Mouse (Mus musculus): Measurements from ENCODE around the gene Tbck. TPM values are rescaled to one million over a fixed set of nuclear protein-coding genes. Genes with fewer than 3 reads are reported as not detected.

The Tbck gene
- polyA plus RNA-seq, 1 experiment = 3.3 TPM

DNA sequence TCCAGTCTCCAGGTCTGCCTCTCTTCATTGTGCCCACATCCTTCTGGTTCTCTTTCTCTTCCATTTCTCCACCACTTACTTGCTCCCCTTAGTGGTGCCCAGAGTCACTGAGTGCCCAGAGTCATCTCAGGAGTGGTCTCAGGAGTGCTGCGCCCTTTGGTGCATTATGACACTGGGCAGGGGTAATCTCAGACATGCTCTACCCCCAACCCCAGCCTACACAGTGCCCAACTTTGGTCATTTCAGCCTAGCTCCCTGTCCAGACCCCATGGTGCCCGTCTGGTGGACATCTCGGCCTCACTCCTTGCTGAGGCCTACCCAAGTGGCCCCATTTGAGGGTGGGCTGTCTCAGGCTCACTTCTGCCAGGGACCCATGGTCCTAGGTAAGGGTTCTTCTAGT is 102.7 kb downstream of the Tbck start:
- TF ChIP-seq MAX (IDR thresholded peaks at IDR 0.05; ENCODE audit: low read depth) (no peak), SRF (IDR thresholded peaks at IDR 0.05; ENCODE audit: control insufficient read depth, insufficient read length, low read depth) (no peak), MYOD1 (IDR thresholded peaks at IDR 0.05; ENCODE audit: control insufficient read depth in 1 of 3, insufficient read length in 2 of 3, low read depth in 2 of 3) (no peak), TCF3 (IDR thresholded peaks at IDR 0.05; ENCODE audit: insufficient read length, low read depth) (no peak), TCF12 (IDR thresholded peaks at IDR 0.05; ENCODE audit: insufficient read depth, poor library complexity, severe bottlenecking) (no peak)

DNA sequence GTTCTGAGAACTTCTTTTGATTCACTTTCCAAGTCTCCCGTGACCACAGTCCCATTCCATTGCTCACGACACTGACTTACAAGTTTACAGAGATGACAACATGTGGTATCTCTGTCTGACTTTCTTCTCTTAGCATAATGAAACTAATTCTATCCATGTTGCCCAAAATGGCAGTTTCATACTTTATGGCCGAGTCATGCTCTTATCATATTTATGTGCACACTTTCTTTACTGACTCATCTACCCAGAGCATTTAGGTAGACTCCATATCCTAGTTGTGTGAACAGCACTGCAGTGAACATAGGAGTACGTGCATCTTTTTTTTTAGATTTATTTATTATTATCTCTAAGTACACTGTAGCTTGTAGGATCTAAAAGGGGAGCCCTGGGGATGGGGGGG is 103.8 kb downstream of the Tbck start:
- Histone ChIP-seq H3K36me3 (ENCODE audit: control insufficient read depth, insufficient read depth) (no peaks in the 10 kb centered on the region), H3K27me3 (ENCODE audit: control insufficient read depth, insufficient read depth, insufficient read length) (no peaks in the 10 kb centered on the region), H3K4me3 (no peak overlapping the region), H3K4me2 (ENCODE audit: low read depth) (no peak overlapping the region), H3ac (ENCODE audit: control insufficient read depth, insufficient read length) (no peak overlapping the region), H3K79me2 (ENCODE audit: control insufficient read depth, insufficient read depth) (no peaks in the 10 kb centered on the region)
- TF ChIP-seq POLR2AphosphoS2 (IDR thresholded peaks at IDR 0.05; ENCODE audit: insufficient read length, low read depth) (no peak), E2F4 (IDR thresholded peaks at IDR 0.05; ENCODE audit: insufficient read depth) (no peak), MYOD1 (IDR thresholded peaks at IDR 0.05; ENCODE audit: control insufficient read depth in 1 of 3, insufficient read length in 2 of 3, low read depth in 2 of 3) (no peak), POLR2A (IDR thresholded peaks at IDR 0.05; ENCODE audit: insufficient read length, low read depth) (no peak), CEBPB (IDR thresholded peaks at IDR 0.05; ENCODE audit: insufficient read depth, poor library complexity, severe bottlenecking) (no peak), TCF12 (IDR thresholded peaks at IDR 0.05; ENCODE audit: insufficient read depth, poor library complexity, severe bottlenecking) (no peak), USF1 (IDR thresholded peaks at IDR 0.05; ENCODE audit: low read depth) (no peak), SRF (IDR thresholded peaks at IDR 0.05; ENCODE audit: control insufficient read depth, insufficient read length, low read depth) (no peak), REST (IDR thresholded peaks at IDR 0.05; ENCODE audit: insufficient read depth, insufficient read length) (no peak), TCF3 (IDR thresholded peaks at IDR 0.05; ENCODE audit: insufficient read length, low read depth) (no peak), MYOG (IDR thresholded peaks at IDR 0.05; ENCODE audit: control insufficient read depth in 1 of 3, insufficient read depth in 1 of 3, insufficient read length in 2 of 3, low read depth in 2 of 3) (no peak), MAX (IDR thresholded peaks at IDR 0.05; ENCODE audit: low read depth) (no peak)

More for the DNA sequence above, 102.7 kb downstream of the Tbck start:
- Histone ChIP-seq H3K79me2 (ENCODE audit: control insufficient read depth, insufficient read depth) (no peaks in the 10 kb centered on the region), H3K4me2 (ENCODE audit: low read depth) (no peak overlapping the region), H3K36me3 (ENCODE audit: control insufficient read depth, insufficient read depth) (no peaks in the 10 kb centered on the region), H3K27me3 (ENCODE audit: control insufficient read depth, insufficient read depth, insufficient read length) (no peaks in the 10 kb centered on the region), H3K4me3 (no peak overlapping the region), H3ac (ENCODE audit: control insufficient read depth, insufficient read length) (no peak overlapping the region)

DNA sequence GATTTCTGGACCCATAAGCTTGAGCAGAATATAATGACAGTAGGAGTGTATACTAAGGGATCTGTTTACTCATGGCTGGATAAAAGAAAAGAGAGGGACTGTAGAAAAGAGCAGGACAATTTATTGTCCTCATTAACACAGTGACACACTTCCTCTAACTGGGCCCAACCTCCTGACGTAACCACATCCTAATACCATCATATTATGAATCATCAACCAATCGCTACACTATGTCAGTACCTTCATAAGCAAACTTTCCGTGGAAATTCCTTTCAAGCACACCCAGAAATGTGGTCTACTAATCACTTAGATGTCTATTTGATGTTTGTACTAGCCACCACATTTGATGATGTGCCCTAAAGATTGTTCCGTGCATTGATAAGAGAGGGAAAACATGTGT is 107.2 kb downstream of the Tbck start:
- H3K79me2 ChIP-seq (ENCODE audit: control insufficient read depth, insufficient read depth) = no peaks in the 10 kb centered on the region
- H3K27me3 ChIP-seq (ENCODE audit: control insufficient read depth, insufficient read depth, insufficient read length) = no peaks in the 10 kb centered on the region
- no peak overlapping the region for H3ac ChIP-seq (ENCODE audit: control insufficient read depth, insufficient read length)
- TF ChIP-seq USF1 (IDR thresholded peaks at IDR 0.05; ENCODE audit: low read depth) = no peak
- TF ChIP-seq SRF (IDR thresholded peaks at IDR 0.05; ENCODE audit: control insufficient read depth, insufficient read length, low read depth) = no peak
- no peak for TF ChIP-seq MYOD1 (IDR thresholded peaks at IDR 0.05; ENCODE audit: control insufficient read depth in 1 of 3, insufficient read length in 2 of 3, low read depth in 2 of 3)
- TF ChIP-seq MAX (IDR thresholded peaks at IDR 0.05; ENCODE audit: low read depth) = no peak
- TF ChIP-seq MYOG (IDR thresholded peaks at IDR 0.05; ENCODE audit: control insufficient read depth in 1 of 3, insufficient read depth in 1 of 3, insufficient read length in 2 of 3, low read depth in 2 of 3) = no peak
- no peak for TF ChIP-seq E2F4 (IDR thresholded peaks at IDR 0.05; ENCODE audit: insufficient read depth)
- no peak for TF ChIP-seq POLR2AphosphoS2 (IDR thresholded peaks at IDR 0.05; ENCODE audit: insufficient read length, low read depth)
- TF ChIP-seq REST (IDR thresholded peaks at IDR 0.05; ENCODE audit: insufficient read depth, insufficient read length) = no peak
- TF ChIP-seq POLR2A (IDR thresholded peaks at IDR 0.05; ENCODE audit: insufficient read length, low read depth) = no peak
- TF ChIP-seq TCF3 (IDR thresholded peaks at IDR 0.05; ENCODE audit: insufficient read length, low read depth) = no peak
- TF ChIP-seq CEBPB (IDR thresholded peaks at IDR 0.05; ENCODE audit: insufficient read depth, poor library complexity, severe bottlenecking) = no peak
- TF ChIP-seq TCF12 (IDR thresholded peaks at IDR 0.05; ENCODE audit: insufficient read depth, poor library complexity, severe bottlenecking) = no peak
- H3K4me3 ChIP-seq = no peak overlapping the region
- no peak overlapping the region for H3K4me2 ChIP-seq (ENCODE audit: low read depth)
- peaks cover 2% of the 10 kb centered on the region for H3K36me3 ChIP-seq (ENCODE audit: control insufficient read depth, insufficient read depth)

DNA sequence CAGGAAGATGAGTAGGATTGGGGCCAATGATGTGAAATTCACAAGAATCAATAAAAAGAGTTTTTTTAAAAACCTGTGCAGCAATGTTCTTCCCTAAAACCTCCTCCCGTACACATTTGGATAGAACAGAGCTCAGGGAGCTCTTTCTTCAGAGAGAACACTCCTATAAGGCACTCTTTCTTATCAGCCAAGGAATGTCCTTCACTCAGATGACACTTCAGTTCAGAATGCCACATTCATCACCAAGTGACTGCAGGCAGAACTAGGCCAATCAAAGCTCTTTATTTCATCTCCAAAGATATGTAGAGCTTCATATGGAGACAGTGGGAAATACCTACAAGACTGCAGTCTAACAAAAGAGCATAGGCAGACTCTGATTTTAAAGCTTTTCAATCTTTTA is 116.3 kb downstream of the Tbck start:
- Histone ChIP-seq H3K4me3 (no peak overlapping the region), H3K36me3 (ENCODE audit: control insufficient read depth, insufficient read depth) (peaks cover 11% of the 10 kb centered on the region), H3ac (ENCODE audit: control insufficient read depth, insufficient read length) (no peak overlapping the region), H3K4me2 (ENCODE audit: low read depth) (no peak overlapping the region), H3K27me3 (ENCODE audit: control insufficient read depth, insufficient read depth, insufficient read length) (no peaks in the 10 kb centered on the region), H3K79me2 (ENCODE audit: control insufficient read depth, insufficient read depth) (no peaks in the 10 kb centered on the region)
- TF ChIP-seq E2F4 (IDR thresholded peaks at IDR 0.05; ENCODE audit: insufficient read depth) = no peak
- TF ChIP-seq REST (IDR thresholded peaks at IDR 0.05; ENCODE audit: insufficient read depth, insufficient read length) = no peak
- no peak for TF ChIP-seq SRF (IDR thresholded peaks at IDR 0.05; ENCODE audit: control insufficient read depth, insufficient read length, low read depth)
- TF ChIP-seq MYOD1 (IDR thresholded peaks at IDR 0.05; ENCODE audit: control insufficient read depth in 1 of 3, insufficient read length in 2 of 3, low read depth in 2 of 3) = no peak
- no peak for TF ChIP-seq MYOG (IDR thresholded peaks at IDR 0.05; ENCODE audit: control insufficient read depth in 1 of 3, insufficient read depth in 1 of 3, insufficient read length in 2 of 3, low read depth in 2 of 3)
- TF ChIP-seq TCF3 (IDR thresholded peaks at IDR 0.05; ENCODE audit: insufficient read length, low read depth) = no peak
- no peak for TF ChIP-seq TCF12 (IDR thresholded peaks at IDR 0.05; ENCODE audit: insufficient read depth, poor library complexity, severe bottlenecking)
- TF ChIP-seq MAX (IDR thresholded peaks at IDR 0.05; ENCODE audit: low read depth) = no peak
- no peak for TF ChIP-seq POLR2A (IDR thresholded peaks at IDR 0.05; ENCODE audit: insufficient read length, low read depth)
- no peak for TF ChIP-seq POLR2AphosphoS2 (IDR thresholded peaks at IDR 0.05; ENCODE audit: insufficient read length, low read depth)
- TF ChIP-seq USF1 (IDR thresholded peaks at IDR 0.05; ENCODE audit: low read depth) = no peak
- no peak for TF ChIP-seq CEBPB (IDR thresholded peaks at IDR 0.05; ENCODE audit: insufficient read depth, poor library complexity, severe bottlenecking)

DNA sequence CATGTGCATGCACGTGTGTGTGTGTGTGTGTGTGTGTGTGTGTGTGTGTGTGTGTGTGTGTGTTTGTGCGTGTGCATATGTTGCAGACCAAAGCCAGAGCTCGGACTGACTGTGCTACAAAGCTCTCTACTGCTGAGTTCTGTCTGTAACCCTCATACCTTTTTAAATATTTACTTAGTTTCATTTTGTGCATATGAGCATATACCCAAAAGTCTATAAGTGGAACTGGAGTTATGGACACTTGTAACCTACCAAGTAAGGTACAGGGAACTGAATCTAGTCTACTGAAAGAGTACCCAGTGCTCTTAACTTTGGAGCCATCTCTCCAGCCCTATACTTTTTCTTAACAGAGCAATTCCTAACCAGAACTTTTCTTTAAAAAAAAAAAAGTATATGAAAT is 118.0 kb downstream of the Tbck start:
- Histone ChIP-seq H3K36me3 (ENCODE audit: control insufficient read depth, insufficient read depth) (peaks cover under 1% of the 10 kb centered on the region), H3ac (ENCODE audit: control insufficient read depth, insufficient read length) (no peak overlapping the region), H3K4me3 (no peak overlapping the region), H3K27me3 (ENCODE audit: control insufficient read depth, insufficient read depth, insufficient read length) (no peaks in the 10 kb centered on the region), H3K79me2 (ENCODE audit: control insufficient read depth, insufficient read depth) (no peaks in the 10 kb centered on the region), H3K4me2 (ENCODE audit: low read depth) (no peak overlapping the region)
- TF ChIP-seq TCF3 (IDR thresholded peaks at IDR 0.05; ENCODE audit: insufficient read length, low read depth) = no peak
- TF ChIP-seq E2F4 (IDR thresholded peaks at IDR 0.05; ENCODE audit: insufficient read depth) = no peak
- TF ChIP-seq POLR2A (IDR thresholded peaks at IDR 0.05; ENCODE audit: insufficient read length, low read depth) = no peak
- no peak for TF ChIP-seq MYOG (IDR thresholded peaks at IDR 0.05; ENCODE audit: control insufficient read depth in 1 of 3, insufficient read depth in 1 of 3, insufficient read length in 2 of 3, low read depth in 2 of 3)
- TF ChIP-seq MYOD1 (IDR thresholded peaks at IDR 0.05; ENCODE audit: control insufficient read depth in 1 of 3, insufficient read length in 2 of 3, low read depth in 2 of 3) = no peak
- no peak for TF ChIP-seq TCF12 (IDR thresholded peaks at IDR 0.05; ENCODE audit: insufficient read depth, poor library complexity, severe bottlenecking)
- TF ChIP-seq POLR2AphosphoS2 (IDR thresholded peaks at IDR 0.05; ENCODE audit: insufficient read length, low read depth) = no peak
- no peak for TF ChIP-seq MAX (IDR thresholded peaks at IDR 0.05; ENCODE audit: low read depth)
- no peak for TF ChIP-seq SRF (IDR thresholded peaks at IDR 0.05; ENCODE audit: control insufficient read depth, insufficient read length, low read depth)
- no peak for TF ChIP-seq USF1 (IDR thresholded peaks at IDR 0.05; ENCODE audit: low read depth)
- TF ChIP-seq REST (IDR thresholded peaks at IDR 0.05; ENCODE audit: insufficient read depth, insufficient read length) = no peak
- TF ChIP-seq CEBPB (IDR thresholded peaks at IDR 0.05; ENCODE audit: insufficient read depth, poor library complexity, severe bottlenecking) = no peak
